Mouse (Mus musculus): Measurements from ENCODE around the gene Wfdc8.

DNA sequence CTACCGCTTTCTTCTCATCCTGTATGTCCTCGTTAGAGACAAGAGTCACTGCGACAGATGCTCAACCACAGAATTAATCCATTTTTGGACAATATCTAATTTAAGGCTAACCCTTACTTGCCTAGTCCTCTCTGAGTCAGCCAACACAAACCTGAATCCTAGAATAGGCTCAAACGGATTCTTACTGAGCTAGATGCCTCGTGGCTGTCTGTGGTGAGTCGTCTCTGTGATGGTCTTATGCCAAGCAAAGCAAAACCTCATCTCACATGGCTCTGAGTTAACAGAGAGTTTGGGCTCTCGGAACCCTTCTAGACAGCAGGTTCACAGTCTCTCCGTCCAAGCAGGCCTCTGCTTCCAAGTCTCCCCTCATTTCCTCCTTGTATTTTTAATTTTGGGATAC lies 9.0 kb downstream of the Wfdc8 start:
- TF ChIP-seq CTCF (IDR thresholded peaks at IDR 0.05 in 2 of 3, conservative IDR thresholded peaks at IDR 0.05 in 1 of 3; ENCODE audit: control insufficient read depth in 1 of 3, insufficient read depth in 1 of 3, low read depth in 2 of 3, low read length in 3 of 3, poor library complexity in 1 of 3, severe bottlenecking in 1 of 3) (no peak), POLR2AphosphoS2 (IDR thresholded peaks at IDR 0.05; ENCODE audit: low read length) (no peak), TCF12 (IDR thresholded peaks at IDR 0.05; ENCODE audit: low read depth, low read length) (no peak), MAFK (IDR thresholded peaks at IDR 0.05; ENCODE audit: borderline replicate concordance, low read depth, low read length) (no peak), SMC3 (IDR thresholded peaks at IDR 0.05; ENCODE audit: low read depth, low read length) (no peak), RCOR1 (IDR thresholded peaks at IDR 0.05; ENCODE audit: low read depth, low read length) (no peak), EP300 (IDR thresholded peaks at IDR 0.05; ENCODE audit: low read depth in 1 of 2, low read length in 2 of 2) (no peak), USF2 (IDR thresholded peaks at IDR 0.05; ENCODE audit: borderline replicate concordance in 1 of 2, insufficient read depth in 1 of 2, low read depth in 1 of 2, low read length in 2 of 2) (no peak), ZMIZ1 (IDR thresholded peaks at IDR 0.05; ENCODE audit: low read depth, low read length) (no peak), POLR2AphosphoS5 (IDR thresholded peaks at IDR 0.05; ENCODE audit: borderline replicate concordance, low read depth, low read length) (no peak), E2F4 (IDR thresholded peaks at IDR 0.05; ENCODE audit: borderline replicate concordance, low read depth, low read length) (no peak), SIN3A (IDR thresholded peaks at IDR 0.05; ENCODE audit: low read length) (no peak), POLR2A (IDR thresholded peaks at IDR 0.05; ENCODE audit: control insufficient read depth in 1 of 2, insufficient read depth in 1 of 2, low read depth in 1 of 2, low read length in 2 of 2, poor library complexity in 1 of 2) (no peak), MAX (IDR thresholded peaks at IDR 0.05; ENCODE audit: low read length) (no peak)

Measured in MEL (cell line).